In the genomic region with DNA sequence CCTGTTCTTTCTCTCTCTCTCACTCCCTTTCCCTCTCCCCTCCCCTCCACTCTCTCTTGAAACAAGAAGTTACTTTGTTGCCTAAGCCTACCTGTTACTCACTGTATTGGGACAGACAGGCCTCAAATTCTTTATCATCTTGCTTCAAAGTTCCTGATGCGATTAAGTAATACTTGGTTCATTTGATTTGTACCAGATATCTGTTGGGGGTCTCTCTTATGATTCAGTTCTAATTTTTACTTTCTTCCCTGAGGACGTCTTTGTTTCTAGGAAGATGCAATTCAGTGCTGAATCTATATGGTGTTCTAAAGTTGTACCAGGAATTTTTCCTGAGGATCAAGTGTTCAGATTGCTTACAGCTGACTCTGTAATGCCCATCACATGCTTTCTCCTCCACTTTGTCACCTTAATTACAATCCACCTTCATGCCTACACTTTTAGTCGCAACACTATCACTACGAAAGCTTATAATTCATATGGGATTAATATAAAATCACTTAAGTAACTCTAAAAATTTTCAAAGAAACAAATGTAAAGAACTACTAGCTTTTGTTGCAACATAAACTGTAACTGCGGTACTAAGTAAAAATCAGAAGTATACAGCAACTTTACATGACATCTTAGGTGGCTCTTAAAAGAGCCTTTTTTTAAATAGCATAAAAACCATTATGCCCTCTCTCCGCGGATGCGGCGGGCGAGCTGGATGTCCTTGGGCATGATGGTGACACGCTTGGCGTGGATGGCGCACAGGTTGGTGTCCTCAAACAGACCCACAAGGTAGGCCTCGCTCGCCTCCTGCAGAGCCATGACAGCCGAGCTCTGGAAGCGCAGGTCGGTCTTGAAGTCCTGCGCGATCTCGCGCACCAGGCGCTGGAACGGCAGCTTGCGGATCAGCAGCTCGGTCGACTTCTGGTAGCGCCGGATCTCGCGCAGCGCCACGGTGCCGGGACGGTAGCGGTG, we compare ENCODE assay signal across 8 mouse cellular contexts. TPM values are rescaled to one million over a fixed set of nuclear protein-coding genes. Genes with fewer than 3 reads are reported as not detected.
DNase-seq lines count a peak whose midpoint lies in the region; ATAC-seq lines count a peak whose summit lies in the region.

No protein-coding gene starts in this region.

- H3K4me1 ChIP-seq in heart, embryonic 13.5 days, result peaks cover 42% of the 10 kb centered on the region
- peaks cover 7% of the 10 kb centered on the region; the same call in 1 of the 2 replicates for H3K4me1 ChIP-seq in hindbrain, embryonic 11.5 days (replicated peaks; ENCODE audit: control insufficient read depth, insufficient read depth, low read length)
- H3K4me1 ChIP-seq in midbrain, embryonic 11.5 days (ENCODE audit: control insufficient read depth, insufficient read depth, low read length), result peaks cover 13% of the 10 kb centered on the region; the same call in 1 of the 2 replicates

- H3K4me2 ChIP-seq in heart, embryonic 13.5 days, result peak overlapping the region; percentile 70
- peak overlapping the region; percentile 39 for H3K4me2 ChIP-seq in hindbrain, embryonic 11.5 days (replicated peaks; ENCODE audit: low read depth, low read length)
- peak overlapping the region; percentile 61 for H3K4me2 ChIP-seq in midbrain, embryonic 11.5 days

- 2% methylated on average over 15 of the region's 36 CpGs for WGBS in heart, embryonic 13.5 days
- WGBS in hindbrain, embryonic 11.5 days, result 2% methylated on average over 13 of the region's 36 CpGs
- WGBS in midbrain, embryonic 11.5 days, result under 1% methylated on average over 16 of the region's 36 CpGs

- H3K9me3 ChIP-seq in heart, embryonic 13.5 days, result no peaks in the 10 kb centered on the region
- H3K9me3 ChIP-seq in hindbrain, embryonic 11.5 days (ENCODE audit: control insufficient read depth, low read length), result no peaks in the 10 kb centered on the region
- H3K9me3 ChIP-seq in midbrain, embryonic 11.5 days (ENCODE audit: control insufficient read depth, low read length), result no peaks in the 10 kb centered on the region

- H3K9ac ChIP-seq in heart, embryonic 13.5 days, result peak overlapping the region; percentile 75
- H3K9ac ChIP-seq in hindbrain, embryonic 11.5 days (ENCODE audit: low read depth, low read length), result peak overlapping the region; percentile 32; the same call in 1 of the 2 replicates
- peak overlapping the region; percentile 71 for H3K9ac ChIP-seq in midbrain, embryonic 11.5 days (ENCODE audit: low read length)

- no peaks in the 10 kb centered on the region for H3K27me3 ChIP-seq in heart, embryonic 13.5 days (replicated peaks)
- no peaks in the 10 kb centered on the region for H3K27me3 ChIP-seq in hindbrain, embryonic 11.5 days (ENCODE audit: control insufficient read depth, insufficient read depth, low read length)
- H3K27me3 ChIP-seq in midbrain, embryonic 11.5 days (ENCODE audit: control insufficient read depth, insufficient read depth, low read length), result no peaks in the 10 kb centered on the region

- no peak for DNase-seq in heart, adult 11 months
- DNase-seq in ZHBTc4 (ENCODE audit: low read depth, low spot score), result peak; percentile 65
- peak; percentile 43 for DNase-seq in hindbrain, embryonic 11.5 days (ENCODE audit: low spot score)
- DNase-seq in midbrain, embryonic 11.5 days (ENCODE audit: low spot score, missing footprints), result peak; percentile 90
- no peak for DNase-seq in layer of hippocampus, postnatal 36 days
- no peak for DNase-seq in urinary bladder, adult 2 months (ENCODE audit: low spot score)

- peak overlapping the region; percentile 52 for H3K4me3 ChIP-seq in heart, embryonic 13.5 days
- peak overlapping the region; percentile 30 for H3K4me3 ChIP-seq in hindbrain, embryonic 11.5 days (ENCODE audit: low read depth, low read length)
- peak overlapping the region; percentile 39 for H3K4me3 ChIP-seq in midbrain, embryonic 11.5 days (ENCODE audit: low read depth, low read length)

- H3K36me3 ChIP-seq in heart, embryonic 13.5 days, result no peaks in the 10 kb centered on the region
- H3K36me3 ChIP-seq in hindbrain, embryonic 11.5 days (ENCODE audit: control insufficient read depth, insufficient read depth, low read length), result no peaks in the 10 kb centered on the region
- H3K36me3 ChIP-seq in midbrain, embryonic 11.5 days (ENCODE audit: control insufficient read depth, insufficient read depth, low read length), result no peaks in the 10 kb centered on the region

- no peak for ATAC-seq in heart, embryonic 13.5 days (ENCODE audit: extremely low read depth, insufficient number of reproducible peaks, low FRiP score, low TSS enrichment)
- ATAC-seq in hindbrain, embryonic 11.5 days (ENCODE audit: low FRiP score), result no peak
- ATAC-seq in midbrain, embryonic 11.5 days (ENCODE audit: low FRiP score), result no peak
- no peak for ATAC-seq in erythroid progenitor cell, adult 5-6 weeks (replicated peaks; ENCODE audit: low FRiP score, poor library complexity, severe bottlenecking)

- peak overlapping the region; percentile 98 for H3K27ac ChIP-seq in heart, embryonic 13.5 days (replicated peaks)
- H3K27ac ChIP-seq in hindbrain, embryonic 11.5 days (ENCODE audit: low read depth, low read length), result peak overlapping the region; percentile 66
- peak overlapping the region; percentile 82 for H3K27ac ChIP-seq in midbrain, embryonic 11.5 days (ENCODE audit: low read depth, low read length)

RNA-seq across cellular contexts. Expression of gene Hist1h3c, which starts 0.7 kb away (rescaled TPM):
- polyA plus RNA-seq in heart, embryonic 13.5 days (2015; fragmentation: Nextera tagmentation; extraction: Ambion mirVana), result 2.7 and 3.8 TPM in 2 replicates
- 10.7 and 11.3 TPM in 2 replicates for polyA plus RNA-seq in hindbrain, embryonic 11.5 days (2014; fragmentation: Nextera tagmentation; extraction: Ambion mirVana)
- 8.6 and 9.2 TPM in 2 replicates for polyA plus RNA-seq in midbrain, embryonic 11.5 days (2014; fragmentation: Nextera tagmentation; extraction: Ambion mirVana)
- 1 to 10 TPM; 2.5 to 5.2 TPM for total RNA-seq in layer of hippocampus, postnatal 36 days (2021)
- 412 and 474 TPM in 2 replicates for total RNA-seq in erythroid progenitor cell, adult 5-6 weeks (2015; ENCODE audit: low replicate concordance)
- 1,335 and 2,217 TPM in 2 replicates for total RNA-seq in erythroid progenitor cell, adult 5-6 weeks (2017; ENCODE audit: low replicate concordance)
- 0.48 and 0.84 TPM in 2 replicates for polyA plus RNA-seq in urinary bladder, adult 2 months (2012; rRNA removed)

RNA-seq across cellular contexts. Expression of gene Hist1h2bb, which starts 1.8 kb away (rescaled TPM):
- 1.6 and 2.2 TPM in 2 replicates for polyA plus RNA-seq in heart, embryonic 13.5 days (2015; fragmentation: Nextera tagmentation; extraction: Ambion mirVana)
- 1.4 and 3.0 TPM in 2 replicates for polyA plus RNA-seq in hindbrain, embryonic 11.5 days (2014; fragmentation: Nextera tagmentation; extraction: Ambion mirVana)
- polyA plus RNA-seq in midbrain, embryonic 11.5 days (2014; fragmentation: Nextera tagmentation; extraction: Ambion mirVana), result 2.1 and 2.4 TPM in 2 replicates
- total RNA-seq in layer of hippocampus, postnatal 36 days (2021), result 10 to 100 TPM; 23.0 to 24.2 TPM
- 856 and 1,017 TPM in 2 replicates for total RNA-seq in erythroid progenitor cell, adult 5-6 weeks (2015; ENCODE audit: low replicate concordance)
- total RNA-seq in erythroid progenitor cell, adult 5-6 weeks (2017; ENCODE audit: low replicate concordance), result 7,682 and 13,399 TPM in 2 replicates
- polyA plus RNA-seq in urinary bladder, adult 2 months (2012; rRNA removed), result 0.43 and 0.49 TPM in 2 replicates

RNA-seq across cellular contexts. Expression of gene Hist1h1c, which starts 6.1 kb away (rescaled TPM):
- polyA plus RNA-seq in heart, embryonic 13.5 days (2015; fragmentation: Nextera tagmentation; extraction: Ambion mirVana), result 31.2 and 33.8 TPM in 2 replicates
- polyA plus RNA-seq in hindbrain, embryonic 11.5 days (2014; fragmentation: Nextera tagmentation; extraction: Ambion mirVana), result 14.9 and 16.7 TPM in 2 replicates
- polyA plus RNA-seq in midbrain, embryonic 11.5 days (2014; fragmentation: Nextera tagmentation; extraction: Ambion mirVana), result 13.5 and 14.0 TPM in 2 replicates
- 10 to 100 TPM; 52.8 to 55.3 TPM for total RNA-seq in layer of hippocampus, postnatal 36 days (2021)
- total RNA-seq in erythroid progenitor cell, adult 5-6 weeks (2015; ENCODE audit: low replicate concordance), result 527 and 533 TPM in 2 replicates
- 3,859 and 4,708 TPM in 2 replicates for total RNA-seq in erythroid progenitor cell, adult 5-6 weeks (2017; ENCODE audit: low replicate concordance)
- 125 and 170 TPM in 2 replicates for polyA plus RNA-seq in urinary bladder, adult 2 months (2012; rRNA removed)

RNA-seq across cellular contexts. Expression of gene Hist1h2ab, which starts 6.2 kb away (rescaled TPM):
- polyA plus RNA-seq in heart, embryonic 13.5 days (2015; fragmentation: Nextera tagmentation; extraction: Ambion mirVana), result 20.1 and 20.3 TPM in 2 replicates
- polyA plus RNA-seq in hindbrain, embryonic 11.5 days (2014; fragmentation: Nextera tagmentation; extraction: Ambion mirVana), result 42.5 and 50.0 TPM in 2 replicates
- 42.8 and 57.5 TPM in 2 replicates for polyA plus RNA-seq in midbrain, embryonic 11.5 days (2014; fragmentation: Nextera tagmentation; extraction: Ambion mirVana)
- 10 to 100 TPM; 29.8 to 37.0 TPM for total RNA-seq in layer of hippocampus, postnatal 36 days (2021)
- 222 and 372 TPM in 2 replicates for total RNA-seq in erythroid progenitor cell, adult 5-6 weeks (2015; ENCODE audit: low replicate concordance)
- total RNA-seq in erythroid progenitor cell, adult 5-6 weeks (2017; ENCODE audit: low replicate concordance), result 5,516 and 10,292 TPM in 2 replicates
- polyA plus RNA-seq in urinary bladder, adult 2 months (2012; rRNA removed), result 0.60 TPM in 1 of 2 replicates, not detected in the other

RNA-seq across cellular contexts. Expression of gene Hist1h3b, which starts 7.4 kb away (rescaled TPM):
- polyA plus RNA-seq in heart, embryonic 13.5 days (2015; fragmentation: Nextera tagmentation; extraction: Ambion mirVana), result 5.5 and 6.3 TPM in 2 replicates
- 6.5 and 10.7 TPM in 2 replicates for polyA plus RNA-seq in hindbrain, embryonic 11.5 days (2014; fragmentation: Nextera tagmentation; extraction: Ambion mirVana)
- polyA plus RNA-seq in midbrain, embryonic 11.5 days (2014; fragmentation: Nextera tagmentation; extraction: Ambion mirVana), result 7.5 and 13.2 TPM in 2 replicates
- 10 to 100 TPM; 15.0 to 21.4 TPM for total RNA-seq in layer of hippocampus, postnatal 36 days (2021)
- 1,233 and 1,450 TPM in 2 replicates for total RNA-seq in erythroid progenitor cell, adult 5-6 weeks (2015; ENCODE audit: low replicate concordance)
- 1,686 and 1,833 TPM in 2 replicates for total RNA-seq in erythroid progenitor cell, adult 5-6 weeks (2017; ENCODE audit: low replicate concordance)
- 0.48 and 0.52 TPM in 2 replicates for polyA plus RNA-seq in urinary bladder, adult 2 months (2012; rRNA removed)

Comparison
In these comparisons a context has a peak if more than half of its experiments do, and no peak if none do; other contexts are left out.
1. DNase-seq: peak in ZHBTc4 (single experiment), hindbrain, embryonic 11.5 days (single experiment) and midbrain, embryonic 11.5 days (single experiment); none in heart, adult 11 months (single experiment), layer of hippocampus, postnatal 36 days (0 of 2) and urinary bladder, adult 2 months (single experiment).
2. Peak in every context shown above with its lines, with median percentiles within 50 percentile points of each other: H3K27ac ChIP-seq, H3K4me2 ChIP-seq, H3K4me3 ChIP-seq and H3K9ac ChIP-seq.